Mouse (Mus musculus): ENCODE data around the gene Kcnn3. TPM values are rescaled to one million over a fixed set of nuclear protein-coding genes. Genes with fewer than 3 reads are reported as not detected.

The Kcnn3 gene
- polyA plus RNA-seq, 1 experiment from 2014 or later, result 2.0 TPM

DNA sequence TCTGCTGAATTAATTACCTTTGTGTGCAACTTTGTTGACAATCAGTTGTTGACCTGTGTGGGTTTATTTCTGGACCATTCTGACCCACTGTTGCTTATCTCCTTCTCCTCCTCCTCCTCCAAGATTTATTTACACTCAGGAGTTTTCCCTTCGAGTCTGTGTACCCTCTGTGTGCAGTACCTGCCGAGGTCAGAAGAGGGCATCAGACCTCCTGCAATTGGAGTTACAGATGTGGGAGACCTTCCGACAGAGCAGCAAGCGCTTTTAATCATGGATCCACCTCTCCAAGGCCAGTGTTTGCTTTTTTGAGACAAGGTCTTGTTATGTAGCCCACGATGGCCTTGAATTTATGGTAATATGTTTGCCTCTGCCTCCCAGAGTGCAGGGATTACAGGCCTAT lies 25.3 kb upstream of the Kcnn3 start:
- ATAC-seq (ENCODE audit: low FRiP score), result no peak
- no peaks in the 10 kb centered on the region for H3K27me3 ChIP-seq
- no peak overlapping the region for H3K4me2 ChIP-seq
- H3K4me3 ChIP-seq (replicated peaks), result no peak overlapping the region
- 94% methylated on average over 5 of the region's 5 CpGs for WGBS
- no peaks in the 10 kb centered on the region for H3K36me3 ChIP-seq (replicated peaks)
- H3K9me3 ChIP-seq, result no peaks in the 10 kb centered on the region
- H3K4me1 ChIP-seq, result no peaks in the 10 kb centered on the region
- H3K9ac ChIP-seq, result no peak overlapping the region
- no peak overlapping the region for H3K27ac ChIP-seq

- Histone ChIP-seq H3K4me3 (replicated peaks) (no peak overlapping the region), H3K9ac (no peak overlapping the region), H3K9me3 (no peaks in the 10 kb centered on the region), H3K27ac (no peak overlapping the region), H3K27me3 (no peaks in the 10 kb centered on the region), H3K4me1 (no peaks in the 10 kb centered on the region), H3K36me3 (replicated peaks) (no peaks in the 10 kb centered on the region), H3K4me2 (no peak overlapping the region)
- ATAC-seq (ENCODE audit: low FRiP score), result no peak
- 67% methylated on average over 3 of the region's 3 CpGs for WGBS
Measured at GRCm38 (mm10) chr3:89496366-89496765, 23.6 kb upstream of the Kcnn3 start.

DNA sequence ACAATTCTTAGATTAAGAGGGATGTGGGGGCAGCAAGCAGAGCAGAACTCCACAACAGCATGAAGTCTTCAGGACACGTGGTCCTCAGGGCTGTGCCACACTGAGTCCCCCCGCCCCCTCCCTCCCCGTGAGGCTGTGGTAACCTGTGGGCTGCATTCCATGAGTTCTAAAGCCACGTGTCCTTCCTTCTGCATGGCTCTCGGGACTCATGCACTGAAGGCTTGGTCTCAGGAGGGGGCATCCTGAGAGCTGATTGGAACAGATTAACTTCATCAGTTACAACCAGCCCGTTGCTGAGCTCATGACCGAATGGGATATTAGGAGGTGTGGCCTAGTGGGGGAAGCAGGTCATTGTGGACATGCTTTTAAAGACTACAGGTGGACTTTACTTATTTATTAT lies 20.3 kb upstream of the Kcnn3 start:
- Histone ChIP-seq H3K9me3 (no peaks in the 10 kb centered on the region), H3K27me3 (no peaks in the 10 kb centered on the region), H3K4me3 (replicated peaks) (no peak overlapping the region), H3K4me2 (no peak overlapping the region), H3K36me3 (replicated peaks) (no peaks in the 10 kb centered on the region), H3K27ac (no peak overlapping the region), H3K4me1 (no peaks in the 10 kb centered on the region), H3K9ac (no peak overlapping the region)
- no peak for ATAC-seq (ENCODE audit: low FRiP score)
- WGBS, result 49% methylated on average over 7 of the region's 7 CpGs

DNA sequence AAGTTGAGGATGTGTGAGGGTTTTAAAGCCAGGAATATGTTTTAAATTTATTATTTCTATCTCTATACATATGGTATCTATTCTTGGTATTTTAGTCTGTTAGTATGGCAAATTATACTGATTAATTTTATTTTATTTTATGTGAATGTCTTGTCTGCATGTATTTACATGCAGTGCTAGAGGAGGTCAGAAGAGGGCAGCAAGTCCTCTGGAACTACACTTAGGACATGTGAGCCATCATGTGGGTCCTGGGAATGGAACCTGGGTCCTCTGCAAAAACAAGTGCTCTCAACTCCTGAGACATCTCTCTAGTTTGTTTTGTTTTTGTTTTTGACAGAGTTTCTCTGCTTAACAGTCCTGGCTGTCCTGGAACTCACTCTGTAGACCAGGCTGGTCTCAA lies 18.5 kb upstream of the Kcnn3 start:
- no peaks in the 10 kb centered on the region for H3K9me3 ChIP-seq
- H3K4me3 ChIP-seq (replicated peaks), result no peak overlapping the region
- no peaks in the 10 kb centered on the region for H3K27me3 ChIP-seq
- no peak overlapping the region for H3K9ac ChIP-seq
- no peaks in the 10 kb centered on the region for H3K36me3 ChIP-seq (replicated peaks)
- ATAC-seq (ENCODE audit: low FRiP score), result no peak
- no peak overlapping the region for H3K27ac ChIP-seq
- no peaks in the 10 kb centered on the region for H3K4me1 ChIP-seq
- H3K4me2 ChIP-seq, result no peak overlapping the region

DNA sequence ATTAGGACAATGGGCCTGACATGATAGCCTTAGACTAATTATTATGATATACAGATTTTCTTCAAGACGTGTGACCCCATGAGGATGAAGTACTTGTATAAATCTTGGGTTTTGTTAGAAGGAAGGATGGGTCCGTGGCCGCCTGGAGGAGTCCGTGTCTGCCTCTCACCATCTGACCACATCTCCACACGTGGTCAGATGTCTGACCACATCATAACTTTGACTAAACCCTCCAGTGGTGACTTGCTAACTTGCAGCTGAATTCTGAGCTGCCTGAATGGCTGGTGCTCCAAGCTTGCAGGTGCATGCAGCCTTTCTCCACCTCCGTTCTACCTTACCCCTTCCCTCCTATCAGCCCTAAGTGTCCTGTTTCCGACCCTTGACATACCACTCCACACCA lies 17.4 kb upstream of the Kcnn3 start:
- H3K9ac ChIP-seq, result no peak overlapping the region
- H3K4me1 ChIP-seq, result no peaks in the 10 kb centered on the region
- no peak overlapping the region for H3K4me3 ChIP-seq (replicated peaks)
- 88% methylated on average over 7 of the region's 7 CpGs for WGBS
- no peak overlapping the region for H3K27ac ChIP-seq
- H3K9me3 ChIP-seq, result no peaks in the 10 kb centered on the region
- H3K4me2 ChIP-seq, result no peak overlapping the region
- no peaks in the 10 kb centered on the region for H3K36me3 ChIP-seq (replicated peaks)
- H3K27me3 ChIP-seq, result peaks cover 5% of the 10 kb centered on the region; the same call in 1 of the 2 replicates
- ATAC-seq (ENCODE audit: low FRiP score), result no peak

GRCm38 (mm10) chr3:89508041-89508440 lies 11.9 kb upstream of the Kcnn3 start:
- WGBS, result 32% methylated on average over 9 of the region's 9 CpGs
- Histone ChIP-seq H3K9me3 (no peaks in the 10 kb centered on the region), H3K36me3 (replicated peaks) (no peaks in the 10 kb centered on the region), H3K4me2 (no peak overlapping the region), H3K27ac (no peak overlapping the region), H3K9ac (no peak overlapping the region), H3K4me1 (peaks cover 14% of the 10 kb centered on the region), H3K4me3 (replicated peaks) (no peak overlapping the region), H3K27me3 (peaks cover 15% of the 10 kb centered on the region)
- ATAC-seq (ENCODE audit: low FRiP score), result no peak

- peak overlapping the region; percentile 16; the same call in 1 of the 2 replicates for H3K4me3 ChIP-seq (replicated peaks)
Measured at GRCm38 (mm10) chr3:89510979-89511378, 9.0 kb upstream of the Kcnn3 start.

GRCm38 (mm10) chr3:89511400-89511799 lies 8.6 kb upstream of the Kcnn3 start:
- peak overlapping the region; percentile 16; the same call in 1 of the 2 replicates for H3K4me3 ChIP-seq (replicated peaks)

More at GRCm38 (mm10) chr3:89510979-89511378, 9.0 kb upstream of the Kcnn3 start:
- Histone ChIP-seq H3K4me2 (peak overlapping the region; percentile 49), H3K27me3 (peaks cover 15% of the 10 kb centered on the region), H3K36me3 (replicated peaks) (no peaks in the 10 kb centered on the region), H3K9ac (peak overlapping the region; percentile 18; the same call in 1 of the 2 replicates), H3K4me1 (peaks cover 14% of the 10 kb centered on the region), H3K27ac (peak overlapping the region; percentile 47), H3K9me3 (no peaks in the 10 kb centered on the region)
- 20% methylated on average over 4 of the region's 4 CpGs for WGBS
- peak; percentile 77 for ATAC-seq (ENCODE audit: low FRiP score)

GRCm38 (mm10) chr3:89512225-89512624 lies 7.7 kb upstream of the Kcnn3 start:
- no peak overlapping the region for H3K4me2 ChIP-seq
- H3K9me3 ChIP-seq, result peaks cover 9% of the 10 kb centered on the region
- no peak for ATAC-seq (ENCODE audit: low FRiP score)
- peaks cover 14% of the 10 kb centered on the region for H3K4me1 ChIP-seq
- peaks cover 12% of the 10 kb centered on the region for H3K27me3 ChIP-seq
- no peaks in the 10 kb centered on the region for H3K36me3 ChIP-seq (replicated peaks)
- H3K9ac ChIP-seq, result no peak overlapping the region
- WGBS, result 95% methylated on average over 2 of the region's 2 CpGs
- no peak overlapping the region for H3K27ac ChIP-seq
- H3K4me3 ChIP-seq (replicated peaks), result no peak overlapping the region

More at GRCm38 (mm10) chr3:89511400-89511799, 8.6 kb upstream of the Kcnn3 start:
- Histone ChIP-seq H3K27ac (peak overlapping the region; percentile 47), H3K36me3 (replicated peaks) (no peaks in the 10 kb centered on the region), H3K27me3 (peaks cover 15% of the 10 kb centered on the region), H3K9me3 (peaks cover 2% of the 10 kb centered on the region), H3K4me1 (peaks cover 14% of the 10 kb centered on the region), H3K9ac (peak overlapping the region; percentile 18; the same call in 1 of the 2 replicates), H3K4me2 (peak overlapping the region; percentile 49)
- WGBS, result 7% methylated on average over 15 of the region's 15 CpGs
- ATAC-seq (ENCODE audit: low FRiP score), result peak; percentile 71

DNA sequence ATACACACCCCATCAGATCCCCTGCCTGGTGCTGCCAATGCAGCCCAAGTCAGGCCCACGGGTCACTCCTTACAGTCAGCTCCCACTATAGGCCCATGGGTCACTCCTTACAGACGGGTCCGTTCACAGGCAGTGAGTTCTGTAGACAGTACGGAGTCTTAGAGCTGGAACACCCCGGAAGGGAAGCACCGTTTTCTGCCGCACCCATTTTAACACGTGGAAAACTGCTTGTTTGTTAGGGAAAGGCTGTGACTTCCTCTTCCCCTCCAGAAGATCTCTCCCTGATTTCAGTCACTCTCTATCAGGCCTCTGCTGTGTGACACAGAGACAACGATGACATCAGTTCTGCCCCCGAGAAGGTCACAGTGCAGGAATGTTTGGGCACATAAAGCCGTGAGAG lies 4.5 kb upstream of the Kcnn3 start:
- H3K9ac ChIP-seq, result no peak overlapping the region
- no peak overlapping the region for H3K4me3 ChIP-seq (replicated peaks)
- no peak for ATAC-seq (ENCODE audit: low FRiP score)
- H3K4me2 ChIP-seq, result no peak overlapping the region
- H3K9me3 ChIP-seq, result peaks cover 9% of the 10 kb centered on the region
- peaks cover 14% of the 10 kb centered on the region for H3K27me3 ChIP-seq
- WGBS, result 79% methylated on average over 11 of the region's 11 CpGs
- peaks cover 18% of the 10 kb centered on the region for H3K4me1 ChIP-seq
- no peak overlapping the region for H3K27ac ChIP-seq
- no peaks in the 10 kb centered on the region for H3K36me3 ChIP-seq (replicated peaks)

- no peaks in the 10 kb centered on the region for H3K36me3 ChIP-seq (replicated peaks)
- no peak overlapping the region for H3K4me2 ChIP-seq
- no peak overlapping the region for H3K9ac ChIP-seq
- no peak overlapping the region for H3K27ac ChIP-seq
- H3K9me3 ChIP-seq, result peaks cover 9% of the 10 kb centered on the region
- H3K4me3 ChIP-seq (replicated peaks), result no peak overlapping the region
- ATAC-seq (ENCODE audit: low FRiP score), result no peak
- peaks cover 15% of the 10 kb centered on the region for H3K27me3 ChIP-seq
- WGBS, result 92% methylated on average over 5 of the region's 5 CpGs
- peaks cover 24% of the 10 kb centered on the region for H3K4me1 ChIP-seq
Measured at GRCm38 (mm10) chr3:89516321-89516720, 3.6 kb upstream of the Kcnn3 start.

- H3K27ac ChIP-seq, result peak overlapping the region; percentile 56; the same call in 1 of the 2 replicates
Measured at GRCm38 (mm10) chr3:89520618-89521502, 896 bp downstream of the Kcnn3 start.

DNA sequence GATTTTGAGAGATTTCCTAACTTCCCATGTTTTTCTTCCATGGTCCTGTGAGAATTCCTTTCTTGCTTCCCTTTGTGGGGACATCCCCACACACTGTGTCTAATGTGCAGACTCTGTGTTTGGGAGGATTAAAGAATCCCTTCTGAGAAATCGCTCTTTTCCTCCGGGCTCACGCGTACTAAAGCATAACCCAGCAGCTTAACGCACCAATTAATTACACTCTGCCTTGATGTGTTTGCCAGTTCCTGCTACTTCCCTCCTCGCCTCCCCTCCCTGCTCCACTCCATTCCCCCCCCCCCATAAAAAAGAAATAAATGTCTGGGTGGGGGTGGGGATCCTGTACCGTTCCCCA lies 1.5 kb downstream of the Kcnn3 start:
- H3K27ac ChIP-seq, result no peak overlapping the region
- H3K4me3 ChIP-seq (replicated peaks), result peak overlapping the region; percentile 46
- peaks cover 45% of the 10 kb centered on the region for H3K27me3 ChIP-seq
- H3K9ac ChIP-seq, result peak overlapping the region; percentile 68
- peaks cover 6% of the 10 kb centered on the region for H3K9me3 ChIP-seq
- peak overlapping the region; percentile 98 for H3K4me2 ChIP-seq
- peaks cover 44% of the 10 kb centered on the region for H3K4me1 ChIP-seq
- WGBS, result 2% methylated on average over 7 of the region's 7 CpGs
- no peak for ATAC-seq (ENCODE audit: low FRiP score)
- H3K36me3 ChIP-seq (replicated peaks), result no peaks in the 10 kb centered on the region

More at GRCm38 (mm10) chr3:89520618-89521502, 896 bp downstream of the Kcnn3 start:
- peaks cover 45% of the 10 kb centered on the region for H3K27me3 ChIP-seq
- peak overlapping the region; percentile 68 for H3K9ac ChIP-seq
- H3K4me2 ChIP-seq, result peak overlapping the region; percentile 98
- peak; percentile 18 for ATAC-seq (ENCODE audit: low FRiP score)
- H3K36me3 ChIP-seq (replicated peaks), result no peaks in the 10 kb centered on the region
- 2% methylated on average over 25 of the region's 25 CpGs for WGBS
- peak overlapping the region; percentile 46 for H3K4me3 ChIP-seq (replicated peaks)
- H3K4me1 ChIP-seq, result peaks cover 37% of the 10 kb centered on the region
- H3K9me3 ChIP-seq, result peaks cover 9% of the 10 kb centered on the region
